8 mouse cellular contexts compared by ENCODE assay signal in the genomic region with DNA sequence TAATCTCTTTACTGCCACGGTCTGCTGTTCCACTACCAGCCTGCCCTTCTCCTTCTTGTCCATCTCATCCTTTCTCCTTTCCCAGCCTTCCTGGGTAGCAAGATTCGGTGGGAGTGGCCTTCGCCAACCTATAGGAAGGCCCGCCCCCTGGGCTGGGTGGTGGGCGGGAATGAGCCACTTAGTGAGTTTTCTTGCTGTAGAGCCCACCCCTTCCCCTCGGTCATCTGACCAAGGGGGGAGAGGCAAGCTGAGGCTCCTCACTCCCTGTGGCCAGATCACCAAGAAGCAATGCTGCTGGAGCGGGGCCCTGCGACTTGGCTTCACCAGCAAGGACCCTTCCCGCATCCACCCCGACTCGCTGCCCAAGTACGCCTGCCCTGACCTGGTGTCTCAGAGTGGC.
DNase-seq lines count a peak whose midpoint lies in the region; ATAC-seq lines count a peak whose summit lies in the region.

No protein-coding gene starts in this region.

- peak overlapping the region; percentile 38 for H3K4me2 ChIP-seq in heart, embryonic 15.5 days
- H3K4me2 ChIP-seq in hindbrain, embryonic 16.5 days (ENCODE audit: low read length) = peak overlapping the region; percentile 6; the same call in 1 of the 2 replicates

- H3K9ac ChIP-seq in heart, embryonic 15.5 days = no peak overlapping the region
- no peak overlapping the region for H3K9ac ChIP-seq in hindbrain, embryonic 16.5 days (ENCODE audit: low read depth, low read length)

- DNase-seq in heart, adult 18-20 months = no peak
- DNase-seq in embryo, embryonic 10.5 days (ENCODE audit: low spot score) = peak; percentile 81
- DNase-seq in neural tube, embryonic 10.5 days (ENCODE audit: extremely low spot score, low spot score) = peak; percentile 43
- no peak for DNase-seq in gastrocnemius, adult 8-10 months (ENCODE audit: low spot score in 2 of 2)
- no peak for DNase-seq in adrenal gland, postnatal 36 days

- 24% methylated on average over 12 of the region's 12 CpGs for WGBS in heart, embryonic 15.5 days
- 38% methylated on average over 12 of the region's 12 CpGs for WGBS in hindbrain, embryonic 16.5 days

- H3K27ac ChIP-seq in heart, embryonic 15.5 days = no peak overlapping the region
- no peak overlapping the region for H3K27ac ChIP-seq in hindbrain, embryonic 16.5 days (ENCODE audit: low read depth, low read length)

- H3K9me3 ChIP-seq in heart, embryonic 15.5 days (replicated peaks) = no peaks in the 10 kb centered on the region
- no peaks in the 10 kb centered on the region for H3K9me3 ChIP-seq in hindbrain, embryonic 16.5 days (ENCODE audit: control insufficient read depth, low read length)

- H3K27me3 ChIP-seq in heart, embryonic 15.5 days = 0 out of 2 replicates have a peak, but pooled peaks cover 4% of the 10 kb centered on the region
- no peaks in the 10 kb centered on the region for H3K27me3 ChIP-seq in hindbrain, embryonic 16.5 days (replicated peaks; ENCODE audit: control insufficient read depth, insufficient read depth, low read length)

- H3K4me3 ChIP-seq in heart, embryonic 15.5 days = peak overlapping the region; percentile 29
- H3K4me3 ChIP-seq in hindbrain, embryonic 16.5 days (ENCODE audit: low read length) = no peak overlapping the region

- peak; percentile 56; the same call in 1 of the 2 replicates for ATAC-seq in heart, embryonic 15.5 days (replicated peaks; ENCODE audit: insufficient number of reproducible peaks, insufficient read depth, low FRiP score, low read depth)
- 0 out of 2 replicates have a peak, but pooled peaks have one; percentile 15 for ATAC-seq in hindbrain, embryonic 16.5 days
- no peak for ATAC-seq in monocyte, adult 5-6 weeks (replicated peaks; ENCODE audit: insufficient number of reproducible peaks, low FRiP score, low TSS enrichment, poor library complexity, severe bottlenecking)

- 0 out of 2 replicates have a peak, but pooled peaks cover 2% of the 10 kb centered on the region for H3K4me1 ChIP-seq in heart, embryonic 15.5 days (replicated peaks)
- H3K4me1 ChIP-seq in hindbrain, embryonic 16.5 days (ENCODE audit: control insufficient read depth, insufficient read depth, low read depth, low read length) = no peaks in the 10 kb centered on the region

- no peaks in the 10 kb centered on the region for H3K36me3 ChIP-seq in heart, embryonic 15.5 days
- H3K36me3 ChIP-seq in hindbrain, embryonic 16.5 days (ENCODE audit: control insufficient read depth, insufficient read depth, low read length) = no peaks in the 10 kb centered on the region

Comparison
In these comparisons a context has a peak if more than half of its experiments do, and no peak if none do; other contexts are left out.
1. DNase-seq: peak in embryo, embryonic 10.5 days (single experiment) and neural tube, embryonic 10.5 days (single experiment); none in heart, adult 18-20 months (0 of 2), gastrocnemius, adult 8-10 months (0 of 2) and adrenal gland, postnatal 36 days (0 of 2).